Mouse (Mus musculus): ENCODE measurements at regions not wholly inside any gene's neighbourhood (a gene's known extent, or its start where the extent isn't known, plus 50 kb on each side); places are given as distances from the start of the nearest gene placed in this dataset.

DNA sequence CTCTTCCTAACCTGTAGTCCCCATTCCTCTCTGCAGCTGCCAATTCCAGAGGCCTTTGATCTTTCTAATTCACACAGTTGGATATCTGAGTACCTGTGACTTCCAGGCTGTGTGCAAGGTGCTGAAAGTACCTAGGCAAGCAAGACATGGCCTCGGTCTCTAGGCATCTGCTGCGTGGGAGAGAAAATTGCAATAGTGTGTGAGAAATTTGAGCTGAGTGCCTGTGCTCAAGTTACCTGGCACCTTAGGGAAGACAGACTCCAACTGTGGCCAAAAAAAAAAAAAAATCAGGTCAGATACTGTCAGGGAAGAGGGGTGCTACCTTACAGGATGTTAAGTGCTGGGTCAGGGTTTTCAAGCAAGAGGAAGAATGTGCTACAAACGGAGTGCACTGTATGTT, 514.7 kb upstream of the Mgmt start:
- DNase-seq, result no peak
- intact Hi-C loops (cut with DNase I), result loop anchor here (5.0 kb wide), 1 partner anchor 103 kb away; no protein-coding TSS in a partner anchor

- intact Hi-C loops (cut with DNase I), result no loop called here
- DNase-seq, result no peak
These were observed 511.1 kb upstream of the Mgmt start for GRCm38 (mm10) chr7:136383296-136383695.

- intact Hi-C loops (cut with DNase I), result no loop called here
- no peak for DNase-seq
These were observed 506.7 kb upstream of the Mgmt start for GRCm38 (mm10) chr7:136387736-136388135.

GRCm38 (mm10) chr7:136390066-136390465, 504.3 kb upstream of the Mgmt start:
- peak; percentile 33 to 44 for DNase-seq
- intact Hi-C loops (cut with DNase I), result no loop called here

- intact Hi-C loops (cut with DNase I), result no loop called here
- no peak for DNase-seq
These were observed 501.0 kb upstream of the Mgmt start for GRCm38 (mm10) chr7:136393454-136393853.

- intact Hi-C loops (cut with DNase I), result no loop called here
- DNase-seq, result no peak
These were observed 498.6 kb upstream of the Mgmt start for GRCm38 (mm10) chr7:136395838-136396237.

- intact Hi-C loops (cut with DNase I), result no loop called here
- DNase-seq, result no peak
These were observed 497.3 kb upstream of the Mgmt start for GRCm38 (mm10) chr7:136397101-136397500.

GRCm38 (mm10) chr7:136402688-136403597, 491.5 kb upstream of the Mgmt start:
- intact Hi-C loops (cut with DNase I), result no loop called here
- no peak for DNase-seq

DNA sequence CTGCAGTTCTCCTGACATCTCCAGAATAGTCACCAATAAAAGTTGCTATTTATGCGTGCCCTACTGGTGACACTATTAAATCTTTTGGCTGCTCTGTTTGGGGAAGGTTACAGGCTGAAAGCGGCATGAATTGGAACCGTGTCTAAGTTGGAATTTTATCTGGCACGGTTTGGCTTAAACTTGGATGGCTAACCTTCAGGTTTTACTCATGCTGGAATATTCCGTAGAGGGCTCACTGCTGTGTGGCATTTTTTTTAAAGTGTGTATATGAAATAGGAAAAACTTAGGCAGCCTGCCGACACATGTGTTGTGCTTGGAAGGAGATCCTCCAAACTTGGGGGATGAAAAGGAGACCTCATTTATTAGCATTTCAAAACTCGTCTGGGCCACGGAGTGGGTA, 489.0 kb upstream of the Mgmt start:
- no peak for DNase-seq

GRCm38 (mm10) chr7:136406258-136407100, 487.9 kb upstream of the Mgmt start:
- intact Hi-C loops (cut with DNase I), result no loop called here
- peak; percentile 49 to 51 for DNase-seq

More for the DNA sequence above, 489.0 kb upstream of the Mgmt start:
- intact Hi-C loops (cut with DNase I), result no loop called here

DNA sequence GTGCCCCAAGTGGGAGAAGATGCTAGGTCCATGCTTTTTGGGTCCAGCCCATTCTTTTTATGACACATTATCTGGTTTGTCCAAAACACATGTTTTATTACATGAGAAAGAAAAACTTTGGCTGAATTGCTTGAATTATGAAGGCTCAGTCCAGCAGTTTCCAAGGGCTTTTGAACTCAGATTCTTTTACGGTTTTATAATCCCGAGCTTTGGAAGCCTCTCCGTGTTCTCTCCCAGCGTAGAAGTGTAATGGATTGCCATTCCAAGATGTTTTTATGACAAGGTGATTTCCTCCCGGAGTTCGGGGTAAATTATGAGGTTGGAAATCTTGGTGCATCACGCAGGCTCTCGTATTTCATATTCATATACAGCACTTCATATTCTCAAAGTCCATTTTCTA, 479.6 kb upstream of the Mgmt start:
- DNase-seq, result no peak

DNA sequence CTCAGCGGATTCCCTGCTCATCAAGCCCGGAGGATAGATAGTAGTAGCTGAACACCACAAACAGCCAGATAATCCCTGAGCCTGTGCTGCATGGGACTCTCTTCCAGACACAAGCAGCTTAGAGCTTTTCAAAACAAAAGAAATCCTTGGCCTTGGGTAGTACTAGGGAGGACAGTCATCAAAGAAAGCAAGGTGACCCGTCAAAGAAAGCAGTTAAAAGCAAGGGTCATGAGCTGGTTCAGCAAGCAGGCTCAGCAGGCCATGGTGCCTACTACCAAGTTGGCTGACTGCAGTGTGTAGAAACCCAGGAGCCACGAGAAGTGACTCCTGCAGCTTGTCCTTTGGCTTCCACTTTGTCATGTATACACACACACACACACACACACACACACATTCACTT, 477.1 kb upstream of the Mgmt start:
- intact Hi-C loops (cut with DNase I), result no loop called here
- DNase-seq, result no peak

More for the DNA sequence above, 479.6 kb upstream of the Mgmt start:
- intact Hi-C loops (cut with DNase I), result no loop called here

DNA sequence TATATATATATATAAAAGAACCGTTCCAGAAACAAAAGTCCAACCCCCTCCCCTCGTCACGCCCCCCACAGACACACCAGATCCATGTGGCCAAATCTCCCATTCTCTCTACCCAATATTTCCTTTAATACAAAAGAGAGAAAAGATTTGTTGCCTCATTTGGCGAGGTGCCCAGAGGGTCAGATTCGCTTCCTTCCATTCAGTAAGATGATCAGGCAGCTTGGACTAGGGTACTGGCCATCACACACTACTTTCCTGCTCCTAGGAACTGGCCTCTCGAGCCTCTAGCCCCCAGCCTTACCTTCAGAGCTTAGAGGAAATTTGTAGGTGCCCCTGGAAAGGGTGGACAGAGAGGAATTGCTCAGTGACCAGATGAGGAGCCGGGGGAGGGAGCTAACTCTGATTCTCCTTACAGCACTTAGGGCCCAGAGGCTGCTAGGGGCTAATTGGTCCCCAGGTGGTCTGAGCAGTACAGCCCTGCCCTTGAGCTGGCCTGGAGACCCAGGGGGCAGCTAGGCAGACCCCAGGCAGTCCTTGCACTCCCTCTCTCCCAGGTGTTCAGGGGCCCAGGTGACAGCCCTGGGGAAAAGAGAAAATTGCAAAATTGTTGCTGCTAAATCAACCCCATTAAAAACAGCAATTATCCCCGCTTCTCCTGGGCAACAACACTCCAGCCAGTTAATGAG, 470.4 kb upstream of the Mgmt start:
- DNase-seq, result peak; percentile 21 to 23
- intact Hi-C loops (cut with DNase I), result no loop called here

DNA sequence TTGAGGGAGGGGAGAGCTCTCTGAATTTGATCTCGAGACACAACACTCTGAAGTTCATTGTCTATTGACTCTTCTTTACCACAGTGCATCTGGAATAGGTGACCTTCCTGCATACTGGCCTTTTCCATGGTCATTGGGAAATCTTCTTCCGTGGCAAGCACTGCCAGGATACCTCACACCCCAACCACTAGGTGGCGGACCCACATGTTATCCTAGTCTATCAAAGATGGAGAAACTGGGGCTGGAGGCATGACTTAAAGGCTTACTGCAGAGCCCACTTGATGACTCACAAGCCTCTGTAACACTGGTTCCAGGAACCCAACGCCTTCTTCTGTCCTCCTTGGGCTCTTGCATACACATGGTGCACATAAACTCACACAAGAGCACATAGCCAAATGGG, 467.2 kb upstream of the Mgmt start:
- DNase-seq, result no peak
- intact Hi-C loops (cut with DNase I), result no loop called here

GRCm38 (mm10) chr7:136430085-136431011, 464.1 kb upstream of the Mgmt start:
- intact Hi-C loops (cut with DNase I), result no loop called here
- no peak for DNase-seq

DNA sequence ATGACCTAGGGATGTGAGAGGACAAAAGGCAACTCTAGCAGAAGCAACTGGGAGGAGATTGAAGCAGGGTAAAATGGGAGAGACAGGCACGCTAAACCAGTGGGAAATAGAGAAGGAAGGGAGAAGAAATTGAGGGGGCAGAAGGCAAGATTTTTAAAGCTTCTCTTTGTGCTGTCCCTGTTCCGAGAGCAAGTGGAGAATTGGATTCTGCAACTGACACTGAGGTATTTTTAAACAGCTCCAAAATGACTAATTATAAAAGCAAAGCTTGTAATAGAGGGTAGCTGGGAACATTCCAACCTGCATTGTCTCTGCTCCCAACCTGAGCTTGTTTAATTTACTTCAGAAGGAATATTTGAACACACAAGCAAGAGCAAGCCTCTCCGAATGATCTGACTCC, 460.7 kb upstream of the Mgmt start:
- no peak for DNase-seq
- intact Hi-C loops (cut with DNase I), result no loop called here

DNA sequence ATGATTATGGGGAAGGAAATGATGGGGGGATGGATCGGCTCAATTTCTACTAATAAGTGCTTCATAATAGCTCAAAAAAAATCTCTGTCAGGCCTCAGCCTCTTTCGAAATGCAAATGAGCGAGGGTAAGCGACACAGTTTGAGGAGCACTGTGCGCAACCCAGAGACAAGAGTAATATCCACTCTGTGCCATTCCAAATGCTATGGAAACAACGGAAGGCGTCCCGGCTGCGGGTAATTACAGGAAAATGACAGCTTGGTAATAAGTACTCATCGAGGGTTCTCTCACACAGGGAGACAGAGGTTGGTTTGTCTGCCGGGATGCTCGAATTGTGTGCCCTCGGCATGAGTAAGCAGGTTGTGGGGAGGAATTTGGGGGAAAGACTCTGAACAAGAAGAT, 459.9 kb upstream of the Mgmt start:
- DNase-seq, result no peak
- intact Hi-C loops (cut with DNase I), result no loop called here

GRCm38 (mm10) chr7:136443436-136443835, 451.0 kb upstream of the Mgmt start:
- intact Hi-C loops (cut with DNase I), result no loop called here
- no peak for DNase-seq

DNA sequence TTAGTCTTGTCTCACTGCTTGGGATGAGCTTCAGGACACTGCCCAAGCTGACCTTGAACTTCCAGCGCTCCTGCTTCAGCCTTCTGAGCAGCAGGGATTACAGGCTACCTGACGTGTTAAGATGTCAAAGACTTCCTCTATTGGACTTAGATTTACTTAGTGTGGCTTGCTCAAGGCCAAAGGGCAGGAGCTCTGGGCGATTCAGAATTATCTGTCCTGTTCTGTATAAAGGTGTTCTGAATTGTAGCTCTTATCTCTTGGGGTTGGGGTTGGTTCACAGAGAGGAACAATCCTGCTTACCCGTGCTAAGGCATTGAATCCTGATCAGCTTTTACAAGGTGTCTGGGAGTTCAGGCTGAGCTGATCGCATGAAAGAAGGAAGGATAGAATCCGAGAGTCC, 449.3 kb upstream of the Mgmt start:
- intact Hi-C loops (cut with DNase I), result no loop called here
- no peak for DNase-seq

GRCm38 (mm10) chr7:136449286-136449685, 445.1 kb upstream of the Mgmt start:
- intact Hi-C loops (cut with DNase I), result no loop called here
- peak; percentile 10 to 31 for DNase-seq
